Comparison of ENCODE assay signal across 8 mouse cellular contexts in the genomic region with DNA sequence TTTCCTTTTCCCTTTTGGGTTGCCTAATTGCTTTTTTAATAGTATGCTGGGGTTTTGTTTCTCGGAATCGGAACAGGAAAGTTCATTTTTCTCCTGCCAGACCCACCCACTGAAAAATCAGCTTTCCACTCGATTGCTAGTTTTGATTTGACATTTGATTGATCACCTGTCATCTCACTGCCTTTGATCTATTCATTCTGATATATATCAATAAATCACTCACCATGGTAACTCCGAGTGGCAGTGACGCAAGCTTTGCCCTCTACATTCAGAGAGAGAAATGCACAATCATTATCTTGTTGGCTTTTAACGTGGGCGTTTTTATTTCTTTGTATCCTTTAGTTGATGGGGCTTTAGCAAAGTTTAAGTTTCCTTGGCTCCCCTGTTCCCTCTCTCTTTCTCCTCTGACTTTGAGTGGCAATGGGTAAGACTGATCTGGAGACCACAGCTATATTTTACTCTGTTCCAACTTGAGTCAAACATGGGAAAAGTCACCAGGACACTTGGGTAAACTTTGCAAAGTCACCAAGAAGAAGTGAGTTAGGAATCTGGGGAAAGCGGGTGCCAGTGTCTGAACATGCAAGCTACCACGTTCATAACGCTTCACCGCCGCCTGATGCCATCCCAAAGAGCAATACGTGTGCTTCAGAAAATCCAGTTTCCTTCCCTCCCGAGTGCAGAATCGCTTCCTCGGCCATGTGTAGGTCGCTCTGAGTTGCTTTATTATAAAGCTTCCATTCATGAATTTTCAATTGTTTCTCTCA. TPM values are rescaled to one million over a fixed set of nuclear protein-coding genes. Genes with fewer than 3 reads are reported as not detected.
A peak's percentile ranks its signal among the peaks of the same experiment; 100 is the strongest.
DNase-seq lines count a peak whose midpoint lies in the region; ATAC-seq and TF ChIP-seq lines count a peak whose summit lies in the region.

No protein-coding gene starts in this region.

- TF ChIP-seq POLR2A in spleen, adult 2 months (IDR thresholded peaks at IDR 0.05; ENCODE audit: low read depth, low read length): no peak

- H3K9me3 ChIP-seq in liver, embryonic 13.5 days (replicated peaks): no peaks in the 10 kb centered on the region

- DNase-seq in cerebellum, postnatal 10 days: peak; percentile 21 to 33
- no peak for DNase-seq in cerebellum, postnatal 14 days
- DNase-seq in spleen, adult 2 months (ENCODE audit: low read depth in 1 of 2, low spot score in 2 of 2): no peak
- no peak for DNase-seq in spleen, postnatal 14 days (ENCODE audit: low spot score in 2 of 2)
- DNase-seq in liver, embryonic 13.5 days: no peak
- DNase-seq in urinary bladder, postnatal 36 days (ENCODE audit: low spot score in 2 of 2): no peak

- H3K4me1 ChIP-seq in spleen, adult 2 months (ENCODE audit: control insufficient read depth, insufficient read depth, insufficient read length): no peaks in the 10 kb centered on the region
- no peaks in the 10 kb centered on the region for H3K4me1 ChIP-seq in liver, embryonic 13.5 days (replicated peaks)

- 59% methylated on average over 17 of the region's 17 CpGs for WGBS in spleen, adult 2 months
- 46% methylated on average over 17 of the region's 17 CpGs for WGBS in liver, embryonic 13.5 days (ENCODE audit: insufficient replicate concordance)

- H3K36me3 ChIP-seq in spleen, adult 2 months (ENCODE audit: control insufficient read depth, insufficient read depth, low read length): no peaks in the 10 kb centered on the region
- H3K36me3 ChIP-seq in liver, embryonic 13.5 days: no peaks in the 10 kb centered on the region

- no peak for ATAC-seq in liver, embryonic 13.5 days (ENCODE audit: low read depth)
- no peak for ATAC-seq in granulocyte monocyte progenitor cell, adult 5-6 weeks (replicated peaks; ENCODE audit: poor library complexity, severe bottlenecking)
- no peak for ATAC-seq in megakaryocyte, adult 5-6 weeks (ENCODE audit: poor library complexity, severe bottlenecking)

- no peak for TF ChIP-seq CTCF in spleen, adult 2 months (IDR thresholded peaks at IDR 0.05; ENCODE audit: extremely low read depth, insufficient read depth, insufficient read length, insufficient replicate concordance)

- no peaks in the 10 kb centered on the region; the same call in 1 of the 2 replicates for H3K27me3 ChIP-seq in spleen, adult 2 months (ENCODE audit: control insufficient read depth, insufficient read depth, low read length)
- peaks cover 16% of the 10 kb centered on the region for H3K27me3 ChIP-seq in liver, embryonic 13.5 days

- H3K27ac ChIP-seq in spleen, adult 2 months (ENCODE audit: insufficient read depth, low read length): no peak overlapping the region; the same call in 1 of the 2 replicates
- peak overlapping the region; percentile 11; the same call in 1 of the 2 replicates for H3K27ac ChIP-seq in liver, embryonic 13.5 days

- peak overlapping the region; percentile 30 for H3K4me3 ChIP-seq in spleen, adult 2 months (ENCODE audit: extremely low read depth, insufficient read depth, insufficient read length)
- H3K4me3 ChIP-seq in liver, embryonic 13.5 days (replicated peaks): peak overlapping the region; percentile 61

- H3K9ac ChIP-seq in liver, embryonic 13.5 days: peak overlapping the region; percentile 67; the same call in 1 of the 2 replicates

- peak overlapping the region; percentile 62 for H3K4me2 ChIP-seq in liver, embryonic 13.5 days

RNA-seq across cellular contexts. Expression of gene Tshz2, which starts 2.0 kb away (rescaled TPM):
- 5.8 and 7.1 TPM in 2 replicates for polyA plus RNA-seq in spleen, adult 2 months (2012; rRNA removed)
- 1.0 and 1.7 TPM in 2 replicates for polyA plus RNA-seq in liver, embryonic 13.5 days (2015; fragmentation: Nextera tagmentation; extraction: Ambion mirVana)
- not detected in 2 replicates for total RNA-seq in granulocyte monocyte progenitor cell, adult 5-6 weeks (2014; fragmentation: Nextera tagmentation)
- total RNA-seq in granulocyte monocyte progenitor cell, adult 5-6 weeks (2017): not detected in 2 replicates
- total RNA-seq in megakaryocyte, adult 5-6 weeks (2015): not detected in 2 replicates
- not detected in 2 replicates for total RNA-seq in megakaryocyte, adult 5-6 weeks (2017)

RNA-seq across cellular contexts. Expression of gene Gm11011, which starts 47.3 kb away (rescaled TPM):
- not detected in 2 replicates for polyA plus RNA-seq in spleen, adult 2 months (2012; rRNA removed)
- polyA plus RNA-seq in liver, embryonic 13.5 days (2015; fragmentation: Nextera tagmentation; extraction: Ambion mirVana): not detected in 2 replicates
- total RNA-seq in granulocyte monocyte progenitor cell, adult 5-6 weeks (2014; fragmentation: Nextera tagmentation): not detected in 2 replicates
- not detected in 2 replicates for total RNA-seq in granulocyte monocyte progenitor cell, adult 5-6 weeks (2017)
- total RNA-seq in megakaryocyte, adult 5-6 weeks (2015): not detected in 2 replicates
- total RNA-seq in megakaryocyte, adult 5-6 weeks (2017): not detected in 2 replicates

Comparison
In these comparisons a context has a peak if more than half of its experiments do, and no peak if none do; other contexts are left out.
1. DNase-seq: peak in cerebellum, postnatal 10 days (2 of 2); none in cerebellum, postnatal 14 days (0 of 2), spleen, adult 2 months (0 of 2), spleen, postnatal 14 days (0 of 2), liver, embryonic 13.5 days (single experiment) and urinary bladder, postnatal 36 days (0 of 2).